Mouse (Mus musculus) gastrocnemius, postnatal 36 days (tissue): ENCODE data around the gene Upk1a. TPM values are rescaled to one million over a fixed set of nuclear protein-coding genes. Genes with fewer than 3 reads are reported as not detected.

Experiments used
- DNase-seq, 2 experiments: peaks; one replicate each; pipeline ENCODE4 v3.0.0; 2022
- intact Hi-C: fragments of 180-260 bp; cut with DNase I; formaldehyde crosslinking; loops from one replicate; pipeline ENCODE4 v1.15.1; 2025
- total RNA-seq, 2 experiments: library from RNA; stranded (reverse); gene quantifications; 2 replicates each; pipeline ENCODE4 v1.2.3; 2021

Gene Upk1a
- total RNA-seq, 2 experiments from 2014 or later = not detected

GRCm38 (mm10) chr7:30604944-30605343 is 7.7 kb downstream of the Upk1a start:
- intact Hi-C loops = no loop called here
- no peak for DNase-seq

- intact Hi-C loops = no loop called here
- DNase-seq = no peak
Observed at GRCm38 (mm10) chr7:30604424-30604823, 8.2 kb downstream of the Upk1a start.

- intact Hi-C loops = no loop called here
- DNase-seq = no peak
Observed at GRCm38 (mm10) chr7:30602583-30602982, 10.1 kb downstream of the Upk1a start.

- no peak for DNase-seq
- intact Hi-C loops = no loop called here
Observed at GRCm38 (mm10) chr7:30600651-30601050, 12.0 kb downstream of the Upk1a start.

GRCm38 (mm10) chr7:30599933-30600353 is 12.7 kb downstream of the Upk1a start:
- DNase-seq = peak; percentile 61 to 64
- intact Hi-C loops = no loop called here

- no peak for DNase-seq
- intact Hi-C loops = no loop called here
Observed at GRCm38 (mm10) chr7:30598786-30599185, 13.9 kb downstream of the Upk1a start, which contains the start of gene Zbtb32. TSS of gene Zbtb32 (minus strand) at chr7:30598909.

- intact Hi-C loops = no loop called here
- DNase-seq = no peak
Observed at GRCm38 (mm10) chr7:30596811-30597210, 15.8 kb downstream of the Upk1a start.

- intact Hi-C loops = no loop called here
- no peak for DNase-seq
Observed at GRCm38 (mm10) chr7:30596093-30596492, 16.6 kb downstream of the Upk1a start.

GRCm38 (mm10) chr7:30594510-30595024 is 18.1 kb downstream of the Upk1a start:
- intact Hi-C loops = loop anchor here (5.0 kb wide), 1 partner anchor 268 kb away; the partner anchor contains the start of gene Ffar1
- DNase-seq = no peak

GRCm38 (mm10) chr7:30593579-30594509 is 18.8 kb downstream of the Upk1a start:
- intact Hi-C loops = loop anchor here (5.0 kb wide), 1 partner anchor 268 kb away; the partner anchor contains the start of gene Ffar1
- no peak for DNase-seq

GRCm38 (mm10) chr7:30592772-30593423 is 19.7 kb downstream of the Upk1a start:
- intact Hi-C loops = loop anchor here (5.0 kb wide), 1 partner anchor 269 kb away; the partner anchor contains the start of gene Ffar1
- no peak for DNase-seq

GRCm38 (mm10) chr7:30591605-30591951 is 21.1 kb downstream of the Upk1a start:
- no peak for DNase-seq
- intact Hi-C loops = loop anchor here (2.0 to 5.0 kb wide), 2 partner anchors 19 to 271 kb away; partner anchors contain the start of gene Ffar1

GRCm38 (mm10) chr7:30590927-30591604 is 21.6 kb downstream of the Upk1a start:
- DNase-seq = no peak
- intact Hi-C loops = loop anchor here (2.0 to 5.0 kb wide), 2 partner anchors 20 to 271 kb away; partner anchors contain the start of gene Ffar1

- DNase-seq = peak; percentile 76 to 84
- intact Hi-C loops = loop anchor here (1.0 to 5.0 kb wide), 3 partner anchors 21 to 273 kb away; partner anchors contain the start of gene Ffar1
Observed at GRCm38 (mm10) chr7:30589435-30590301, 23.0 kb downstream of the Upk1a start.

- intact Hi-C loops = loop anchor here (1.0 kb wide), 1 partner anchor 25 kb away; no protein-coding TSS in a partner anchor
- peak; percentile 92 to 94 for DNase-seq
Observed at GRCm38 (mm10) chr7:30588676-30589434, 23.8 kb downstream of the Upk1a start, which contains the start of gene Kmt2b. TSS of gene Kmt2b (minus strand) at chr7:30588726.

- intact Hi-C loops = no loop called here
- peak; percentile 32 to 65 for DNase-seq
Observed at GRCm38 (mm10) chr7:30587842-30588667, 24.6 kb downstream of the Upk1a start.

- intact Hi-C loops = no loop called here
- no peak for DNase-seq
Observed at GRCm38 (mm10) chr7:30586455-30587020, 26.1 kb downstream of the Upk1a start.
